Mouse (Mus musculus) forebrain, embryonic 16.5 days (tissue): ENCODE measurements at regions not wholly inside any gene's neighbourhood (a gene's known extent, or its start where the extent isn't known, plus 50 kb on each side); places are given as distances from the start of the nearest gene placed in this dataset.

Source experiments
- ATAC-seq: fragments of 200-750 bp; cut with Nextera tagmentation; 2 replicates; pipeline ENCODE4 v1.8.0; 2017; ENCODE audit warnings: mild to moderate bottlenecking, moderate library complexity
- H3K27ac ChIP-seq: fragments of 300-500 bp; sonication (generic); 2 replicates; pipeline ENCODE4 v1.5.1; 2014; ENCODE audit warnings: low read length, control low read depth
- H3K27me3 ChIP-seq: fragments of 300-500 bp; sonication (generic); replicated peaks from 2 replicates; pipeline ENCODE4 v1.6.1; 2014; ENCODE audit warnings: low read length; ENCODE audit not compliant: control insufficient read depth, insufficient read depth
- H3K36me3 ChIP-seq: fragments of 300-500 bp; sonication (generic); 2 replicates; pipeline ENCODE4 v1.6.1; 2014; ENCODE audit not compliant: control insufficient read depth, insufficient read depth
- H3K4me1 ChIP-seq: fragments of 300-500 bp; sonication (generic); replicated peaks from 2 replicates; pipeline ENCODE4 v1.6.1; 2014; ENCODE audit warnings: low read length; ENCODE audit not compliant: control insufficient read depth, insufficient read depth
- H3K4me2 ChIP-seq: fragments of 300-500 bp; sonication (generic); 2 replicates; pipeline ENCODE4 v1.6.1; 2014; ENCODE audit warnings: mild to moderate bottlenecking, low read length, control low read depth
- H3K4me3 ChIP-seq: fragments of 300-500 bp; sonication (generic); replicated peaks from 2 replicates; pipeline ENCODE4 v1.5.1; 2014; ENCODE audit warnings: mild to moderate bottlenecking, low read length, control low read depth
- H3K9ac ChIP-seq: fragments of 300-500 bp; sonication (generic); replicated peaks from 2 replicates; pipeline ENCODE4 v1.6.1; 2014; ENCODE audit warnings: low read depth, low read length, control low read depth
- H3K9me3 ChIP-seq: fragments of 300-500 bp; sonication (generic); 2 replicates; pipeline ENCODE4 v1.6.1; 2016; ENCODE audit warnings: low read length; ENCODE audit not compliant: control insufficient read depth
- WGBS: fragments of 180-500 bp; shearing (Covaris S2); extraction: QIAGEN DNeasy Blood & Tissue Kit; methylation state at CpG from one replicate; pipeline ENCODE4 v1.1.7; 2014; 5-methylcytosine and 5-hydroxymethylcytosine counted together

GRCm38 (mm10) chr9:122629171-122629904, 117.8 kb upstream of the Topaz1 start:
- H3K9me3 ChIP-seq = no peaks in the 10 kb centered on the region
- no peak overlapping the region for H3K27ac ChIP-seq
- peak; percentile 39; the same call in 1 of the 2 replicates for ATAC-seq
- H3K4me3 ChIP-seq = no peak overlapping the region
- 19% methylated on average over 18 of the region's 18 CpGs for WGBS
- H3K4me2 ChIP-seq = no peak overlapping the region
- H3K27me3 ChIP-seq = peaks cover 13% of the 10 kb centered on the region; the same call in 1 of the 2 replicates
- no peaks in the 10 kb centered on the region for H3K36me3 ChIP-seq
- H3K9ac ChIP-seq = no peak overlapping the region
- peaks cover 27% of the 10 kb centered on the region for H3K4me1 ChIP-seq

- no peak overlapping the region for H3K4me3 ChIP-seq
- no peak overlapping the region for H3K9ac ChIP-seq
- H3K4me1 ChIP-seq = peaks cover 40% of the 10 kb centered on the region
- H3K4me2 ChIP-seq = no peak overlapping the region
- no peak overlapping the region for H3K27ac ChIP-seq
- 50% methylated on average over 9 of the region's 9 CpGs for WGBS
- ATAC-seq = no peak
- H3K27me3 ChIP-seq = peaks cover 13% of the 10 kb centered on the region
- H3K36me3 ChIP-seq = no peaks in the 10 kb centered on the region
- H3K9me3 ChIP-seq = no peaks in the 10 kb centered on the region
Observed at GRCm38 (mm10) chr9:122631793-122632192, 115.4 kb upstream of the Topaz1 start.

- Histone ChIP-seq H3K27me3 (peaks cover 18% of the 10 kb centered on the region), H3K4me3 (no peak overlapping the region), H3K9me3 (no peaks in the 10 kb centered on the region), H3K4me2 (no peak overlapping the region), H3K36me3 (no peaks in the 10 kb centered on the region), H3K9ac (no peak overlapping the region), H3K27ac (no peak overlapping the region), H3K4me1 (peaks cover 40% of the 10 kb centered on the region)
- no peak for ATAC-seq
- WGBS = 82% methylated on average over 1 of the region's 1 CpGs
Observed at GRCm38 (mm10) chr9:122633484-122633883, 113.7 kb upstream of the Topaz1 start.

- Histone ChIP-seq H3K27me3 (peaks cover 20% of the 10 kb centered on the region), H3K27ac (peak overlapping the region; percentile 65), H3K4me3 (no peak overlapping the region), H3K4me1 (peaks cover 29% of the 10 kb centered on the region), H3K9ac (no peak overlapping the region), H3K36me3 (no peaks in the 10 kb centered on the region), H3K9me3 (no peaks in the 10 kb centered on the region), H3K4me2 (no peak overlapping the region)
- WGBS = 9% methylated on average over 10 of the region's 10 CpGs
- ATAC-seq = peak; percentile 89
Observed at GRCm38 (mm10) chr9:122635138-122635964, 111.8 kb upstream of the Topaz1 start.

- Histone ChIP-seq H3K9ac (no peak overlapping the region), H3K4me1 (peaks cover 18% of the 10 kb centered on the region), H3K9me3 (no peaks in the 10 kb centered on the region), H3K27ac (no peak overlapping the region), H3K36me3 (no peaks in the 10 kb centered on the region), H3K4me2 (no peak overlapping the region), H3K27me3 (peaks cover 27% of the 10 kb centered on the region), H3K4me3 (no peak overlapping the region)
- 65% methylated on average over 3 of the region's 3 CpGs for WGBS
- ATAC-seq = no peak
Observed at GRCm38 (mm10) chr9:122637591-122637990, 109.6 kb upstream of the Topaz1 start.

- Histone ChIP-seq H3K4me2 (no peak overlapping the region), H3K36me3 (no peaks in the 10 kb centered on the region), H3K4me3 (no peak overlapping the region), H3K9ac (no peak overlapping the region), H3K27me3 (peaks cover 27% of the 10 kb centered on the region), H3K9me3 (no peaks in the 10 kb centered on the region), H3K27ac (no peak overlapping the region), H3K4me1 (peaks cover 13% of the 10 kb centered on the region)
- WGBS = 84% methylated on average over 4 of the region's 4 CpGs
- ATAC-seq = no peak
Observed at GRCm38 (mm10) chr9:122639239-122639638, 107.9 kb upstream of the Topaz1 start.

DNA sequence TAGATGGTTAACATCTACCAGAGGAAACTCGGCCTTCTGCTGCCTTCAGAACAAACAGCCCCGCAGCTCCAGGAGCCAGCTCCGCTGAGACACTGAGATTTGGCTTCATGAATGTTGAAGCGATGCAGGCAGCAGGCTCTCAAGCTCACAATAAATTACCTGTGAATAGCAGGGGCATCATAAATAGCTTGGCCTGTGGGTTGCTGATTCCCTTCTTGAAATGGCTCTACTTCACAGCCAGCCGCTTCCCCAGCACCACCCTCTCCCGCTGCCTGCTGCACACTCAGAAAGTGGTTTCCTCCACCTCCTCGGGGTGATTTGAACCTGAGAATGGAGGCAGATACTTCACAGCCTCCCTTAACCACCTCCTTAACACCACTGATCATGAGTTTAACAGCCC, 104.2 kb upstream of the Topaz1 start:
- Histone ChIP-seq H3K27ac (no peak overlapping the region), H3K36me3 (no peaks in the 10 kb centered on the region), H3K4me2 (no peak overlapping the region), H3K4me3 (no peak overlapping the region), H3K4me1 (no peaks in the 10 kb centered on the region), H3K9me3 (no peaks in the 10 kb centered on the region), H3K9ac (no peak overlapping the region), H3K27me3 (peaks cover 15% of the 10 kb centered on the region)
- ATAC-seq = no peak
- 63% methylated on average over 7 of the region's 7 CpGs for WGBS

GRCm38 (mm10) chr9:122645569-122645968, 101.6 kb upstream of the Topaz1 start:
- no peaks in the 10 kb centered on the region for H3K36me3 ChIP-seq
- no peak overlapping the region for H3K4me3 ChIP-seq
- H3K4me1 ChIP-seq = no peaks in the 10 kb centered on the region
- no peak overlapping the region for H3K9ac ChIP-seq
- ATAC-seq = no peak
- no peaks in the 10 kb centered on the region for H3K9me3 ChIP-seq
- H3K27me3 ChIP-seq = peaks cover 9% of the 10 kb centered on the region
- 75% methylated on average over 5 of the region's 5 CpGs for WGBS
- no peak overlapping the region for H3K4me2 ChIP-seq
- no peak overlapping the region for H3K27ac ChIP-seq

GRCm38 (mm10) chr9:122650862-122651261, 96.3 kb upstream of the Topaz1 start:
- no peak overlapping the region for H3K27ac ChIP-seq
- 0 out of 2 replicates have a peak, but pooled peaks cover 3% of the 10 kb centered on the region for H3K4me1 ChIP-seq
- ATAC-seq = no peak
- H3K9ac ChIP-seq = no peak overlapping the region
- no peaks in the 10 kb centered on the region for H3K36me3 ChIP-seq
- no peak overlapping the region for H3K4me3 ChIP-seq
- no peak overlapping the region for H3K4me2 ChIP-seq
- peaks cover 2% of the 10 kb centered on the region; the same call in 1 of the 2 replicates for H3K27me3 ChIP-seq
- no peaks in the 10 kb centered on the region for H3K9me3 ChIP-seq
- WGBS = 92% methylated on average over 3 of the region's 3 CpGs
